Mouse (Mus musculus) limb, embryonic 11.5 days (tissue): ENCODE measurements around the gene Osbpl11. TPM values are rescaled to one million over a fixed set of nuclear protein-coding genes. Genes with fewer than 3 reads are reported as not detected.
"Not testable (repeated sequence)": the region's sequence is repeated elsewhere in the genome, so short reads cannot be mapped to it uniquely, and the experiment has no call there.

Experiments
- ATAC-seq: fragments of 200-750 bp; cut with Nextera tagmentation; 2 replicates; pipeline ENCODE4 v1.8.0; 2017; ENCODE audit warnings: low read depth; ENCODE audit not compliant: insufficient number of reproducible peaks, low FRiP score, low TSS enrichment
- DNase-seq: peaks from one replicate; pipeline ENCODE4 v3.0.0-alpha.2; 2015; ENCODE audit warnings: low spot score
- H3K27ac ChIP-seq: fragments of 300-500 bp; sonication (generic); replicated peaks from 2 replicates; pipeline ENCODE4 v1.5.1; 2014; ENCODE audit warnings: low read depth, mild to moderate bottlenecking, low read length
- H3K27me3 ChIP-seq: fragments of 300-500 bp; sonication (generic); 2 replicates; pipeline ENCODE4 v1.6.1; 2014; ENCODE audit warnings: mild to moderate bottlenecking, low read length, mixed read lengths; ENCODE audit not compliant: control insufficient read depth, insufficient read depth
- H3K36me3 ChIP-seq: fragments of 300-500 bp; sonication (generic); 2 replicates; pipeline ENCODE4 v1.6.1; 2014; ENCODE audit warnings: mild to moderate bottlenecking, low read length, moderate library complexity, mixed read lengths; ENCODE audit not compliant: control insufficient read depth, insufficient read depth
- H3K4me1 ChIP-seq: fragments of 300-500 bp; sonication (generic); 2 replicates; pipeline ENCODE4 v1.6.1; 2014; ENCODE audit warnings: low read length, mixed read lengths; ENCODE audit not compliant: control insufficient read depth, insufficient read depth
- H3K4me2 ChIP-seq: fragments of 300-500 bp; sonication (generic); 2 replicates; pipeline ENCODE4 v1.6.1; 2014; ENCODE audit warnings: low read depth, mild to moderate bottlenecking, moderate library complexity; ENCODE audit not compliant: severe bottlenecking
- H3K4me3 ChIP-seq: fragments of 300-500 bp; sonication (generic); 2 replicates; pipeline ENCODE4 v1.5.1; 2014; ENCODE audit warnings: low read depth, low read length
- H3K9ac ChIP-seq: fragments of 300-500 bp; sonication (generic); 2 replicates; pipeline ENCODE4 v1.6.1; 2014; ENCODE audit warnings: mild to moderate bottlenecking, low read length
- H3K9me3 ChIP-seq: fragments of 300-500 bp; sonication (generic); 2 replicates; pipeline ENCODE4 v1.6.1; 2016; ENCODE audit warnings: low read length; ENCODE audit not compliant: control insufficient read depth
- WGBS: fragments of 180-500 bp; shearing (Covaris S2); extraction: QIAGEN DNeasy Blood & Tissue Kit; methylation state at CpG from one replicate; pipeline ENCODE4 v1.1.7; 2014; 5-methylcytosine and 5-hydroxymethylcytosine counted together
- polyA plus RNA-seq: library from polyadenylated mRNA; unstranded; fragments of >200 nt; fragmentation: Nextera tagmentation; extraction: Ambion mirVana; gene quantifications from 2 replicates; pipeline ENCODE4 v1.2.1, GENCODE M21; 2014

Osbpl11 gene
- polyA plus RNA-seq: 23.3 and 26.2 TPM in 2 replicates

DNA sequence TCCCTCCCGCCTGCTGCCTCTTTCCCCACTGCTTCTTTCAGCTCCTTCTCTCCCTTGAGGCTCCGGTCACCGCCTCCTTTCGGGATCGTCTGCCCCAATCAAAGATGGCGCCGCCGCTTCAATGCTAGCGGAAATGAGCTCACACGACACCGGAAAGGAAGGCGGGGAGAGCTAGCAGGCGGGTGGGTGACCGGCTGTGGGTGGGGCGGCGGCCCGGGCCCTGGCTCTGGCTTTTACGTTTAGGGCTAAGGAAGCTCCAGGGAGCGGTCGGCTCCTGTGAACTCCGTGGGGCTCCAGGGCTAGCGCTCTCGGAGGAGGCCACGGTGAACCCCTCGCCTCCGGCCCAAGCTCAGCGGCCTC lies at the start of gene Osbpl11:
Gene Osbpl11 (plus strand): TSS at position 171 of the 360 bp plus-strand sequence.
- H3K9ac ChIP-seq: peak within 1 kb of the TSS; percentile 83
- H3K4me1 ChIP-seq: peaks cover 10% of the 10 kb centered on the region
- H3K4me2 ChIP-seq: peak within 1 kb of the TSS; percentile 70
- peak within 1 kb of the TSS; percentile 86 for H3K4me3 ChIP-seq
- peak; percentile 93 for ATAC-seq
- H3K36me3 ChIP-seq: no peaks in the 10 kb centered on the region
- no peaks in the 10 kb centered on the region for H3K9me3 ChIP-seq
- 0% methylated on average over 27 of the region's 27 CpGs for WGBS
- H3K27me3 ChIP-seq: no peaks in the 10 kb centered on the region
- DNase-seq: peak; percentile 97
- peak within 1 kb of the TSS; percentile 63 for H3K27ac ChIP-seq

DNA sequence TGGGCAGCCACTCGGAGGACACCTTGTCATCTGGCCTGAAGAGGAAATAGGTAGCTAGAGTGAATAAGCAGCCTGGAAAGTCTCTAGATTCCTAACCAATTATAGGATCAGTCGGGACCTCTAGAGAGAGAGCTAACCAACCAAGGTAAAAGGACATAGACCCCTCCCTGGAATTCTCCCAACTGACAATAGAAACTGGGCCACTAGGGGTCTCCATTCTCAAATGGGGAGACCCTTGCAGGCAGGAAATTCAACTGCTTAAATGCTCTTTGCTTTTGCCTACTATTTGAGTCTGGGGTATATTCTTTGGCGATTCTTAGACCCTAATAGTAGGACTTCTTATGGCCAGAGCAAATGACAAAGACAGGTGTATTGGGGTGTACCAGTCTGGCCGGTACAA lies 49.7 kb upstream of the Osbpl11 start:
- DNase-seq: no peak
- no peaks in the 10 kb centered on the region for H3K9me3 ChIP-seq
- no peak overlapping the region for H3K9ac ChIP-seq
- H3K4me1 ChIP-seq: no peaks in the 10 kb centered on the region
- ATAC-seq: no peak
- no peak overlapping the region for H3K27ac ChIP-seq
- no peaks in the 10 kb centered on the region for H3K27me3 ChIP-seq
- H3K36me3 ChIP-seq: no peaks in the 10 kb centered on the region
- WGBS: 66% methylated on average over 4 of the region's 4 CpGs
- H3K4me3 ChIP-seq: no peak overlapping the region
- no peak overlapping the region for H3K4me2 ChIP-seq

DNA sequence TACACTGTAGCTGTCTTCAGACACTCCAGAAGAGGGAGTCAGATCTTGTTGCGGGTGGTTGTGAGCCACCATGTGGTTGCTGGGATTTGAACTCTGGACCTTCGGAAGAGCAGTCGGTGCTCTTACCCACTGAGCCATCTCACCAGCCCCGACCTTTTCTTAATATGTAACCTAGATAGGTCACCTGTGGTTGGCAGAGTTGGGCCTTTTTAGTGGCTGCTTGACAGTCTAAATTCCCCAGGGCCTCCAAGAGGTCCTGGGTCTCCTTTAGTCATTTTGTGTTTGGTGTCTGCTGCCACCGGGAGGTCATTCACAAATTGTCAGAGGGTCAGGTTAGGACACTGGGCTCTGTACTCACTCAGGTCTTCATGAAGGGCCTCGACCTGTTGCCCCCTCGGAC lies 45.8 kb upstream of the Osbpl11 start:
- H3K27ac ChIP-seq, H3K9ac ChIP-seq, H3K27me3 ChIP-seq, H3K4me1 ChIP-seq, ATAC-seq, H3K36me3 ChIP-seq, DNase-seq, H3K4me3 ChIP-seq, H3K9me3 ChIP-seq, H3K4me2 ChIP-seq: not testable (repeated sequence)
- 88% methylated on average over 6 of the region's 7 CpGs for WGBS

- 61% methylated on average over 3 of the region's 3 CpGs for WGBS
- Histone ChIP-seq H3K27ac (no peak overlapping the region), H3K36me3 (no peaks in the 10 kb centered on the region), H3K9me3 (no peaks in the 10 kb centered on the region), H3K4me2 (no peak overlapping the region), H3K27me3 (no peaks in the 10 kb centered on the region), H3K9ac (no peak overlapping the region), H3K4me1 (no peaks in the 10 kb centered on the region), H3K4me3 (no peak overlapping the region)
- ATAC-seq (no peak), DNase-seq (no peak)
Observed at GRCm38 (mm10) chr16:33141758-33142280, 43.1 kb upstream of the Osbpl11 start.

DNA sequence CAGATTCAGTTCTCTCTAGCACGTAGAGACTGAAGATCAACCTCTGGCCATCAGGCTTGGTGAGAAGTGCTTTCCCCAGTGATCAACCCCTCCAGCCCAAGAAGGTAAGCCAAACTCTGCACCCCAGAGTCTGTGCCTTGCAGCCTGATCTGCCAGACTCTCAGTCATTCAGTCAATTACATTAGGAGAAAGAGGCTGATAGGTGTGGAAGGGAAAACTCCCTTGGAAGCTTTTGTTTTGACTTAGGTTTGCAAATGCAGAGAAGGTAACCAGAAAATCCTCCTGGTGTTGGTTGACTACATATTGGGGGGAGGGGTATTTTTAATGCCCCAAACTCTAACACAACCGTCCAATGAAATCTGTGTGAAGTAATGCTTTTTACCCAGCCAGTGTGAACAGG lies 41.4 kb upstream of the Osbpl11 start:
- DNase-seq: no peak

GRCm38 (mm10) chr16:33146185-33146584 lies 38.7 kb upstream of the Osbpl11 start:
- DNase-seq (no peak), ATAC-seq (no peak)
- no peak overlapping the region for H3K27ac ChIP-seq
- H3K9me3 ChIP-seq: no peaks in the 10 kb centered on the region
- no peak overlapping the region for H3K9ac ChIP-seq
- no peak overlapping the region for H3K4me2 ChIP-seq
- no peak overlapping the region for H3K4me3 ChIP-seq
- H3K36me3 ChIP-seq: no peaks in the 10 kb centered on the region
- 94% methylated on average over 3 of the region's 3 CpGs for WGBS
- H3K27me3 ChIP-seq: no peaks in the 10 kb centered on the region
- no peaks in the 10 kb centered on the region for H3K4me1 ChIP-seq

More for the DNA sequence above, 41.4 kb upstream of the Osbpl11 start:
- Histone ChIP-seq H3K9ac (no peak overlapping the region), H3K27ac (no peak overlapping the region), H3K9me3 (no peaks in the 10 kb centered on the region), H3K4me1 (no peaks in the 10 kb centered on the region), H3K27me3 (no peaks in the 10 kb centered on the region), H3K4me3 (no peak overlapping the region), H3K36me3 (no peaks in the 10 kb centered on the region), H3K4me2 (no peak overlapping the region)
- 78% methylated on average over 2 of the region's 2 CpGs for WGBS
- ATAC-seq: no peak

DNA sequence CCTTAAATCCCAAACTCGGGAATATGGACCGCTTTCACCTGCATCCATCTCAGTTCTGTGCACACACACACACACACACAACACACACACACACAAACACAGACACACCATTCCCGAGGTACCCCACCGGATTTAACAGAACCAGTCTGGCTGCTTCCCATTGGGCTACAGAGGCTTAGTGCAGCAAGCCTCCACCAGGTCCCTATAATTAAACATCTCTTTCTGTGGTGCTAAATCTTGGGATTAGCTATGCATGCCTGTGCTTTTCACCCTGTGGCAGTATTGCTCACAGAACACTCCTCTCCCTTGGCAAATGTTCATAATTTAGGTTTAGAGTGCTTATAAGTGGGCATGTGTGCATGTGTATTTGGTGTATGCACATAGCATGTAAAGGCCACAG lies 36.7 kb upstream of the Osbpl11 start:
- 90% methylated on average over 4 of the region's 4 CpGs for WGBS
- no peak for ATAC-seq

GRCm38 (mm10) chr16:33150875-33151274 lies 34.0 kb upstream of the Osbpl11 start:
- H3K27me3 ChIP-seq, H3K4me3 ChIP-seq, H3K9me3 ChIP-seq, H3K4me2 ChIP-seq, DNase-seq, H3K4me1 ChIP-seq, H3K36me3 ChIP-seq, H3K9ac ChIP-seq, ATAC-seq, H3K27ac ChIP-seq: not testable (repeated sequence)
- WGBS: 75% methylated on average over 9 of the region's 9 CpGs

More for the DNA sequence above, 36.7 kb upstream of the Osbpl11 start:
- no peak overlapping the region for H3K4me3 ChIP-seq
- H3K36me3 ChIP-seq: no peaks in the 10 kb centered on the region
- no peaks in the 10 kb centered on the region for H3K9me3 ChIP-seq
- no peaks in the 10 kb centered on the region for H3K4me1 ChIP-seq
- H3K27me3 ChIP-seq: no peaks in the 10 kb centered on the region
- H3K4me2 ChIP-seq: no peak overlapping the region
- DNase-seq: no peak
- H3K27ac ChIP-seq: no peak overlapping the region
- H3K9ac ChIP-seq: no peak overlapping the region

DNA sequence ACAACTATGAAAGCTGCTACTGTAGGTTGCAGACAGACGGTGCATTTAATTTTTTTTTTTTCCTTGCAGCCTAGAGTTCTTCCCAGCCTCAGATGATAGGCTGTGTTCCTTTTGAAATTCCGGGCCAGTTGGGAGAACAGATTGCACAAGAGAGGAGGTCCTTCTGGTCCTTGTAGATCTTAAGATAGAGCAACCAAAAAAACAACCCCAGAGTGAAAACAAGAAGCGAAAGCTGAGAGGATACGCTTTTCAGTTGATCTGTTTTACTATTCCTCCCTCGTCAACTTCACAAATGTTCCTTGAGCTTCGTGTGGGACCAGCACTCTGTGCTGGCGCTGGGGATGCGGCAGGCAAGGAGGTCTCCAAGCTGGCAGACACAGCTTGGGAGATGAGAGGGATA lies 33.3 kb upstream of the Osbpl11 start:
- DNase-seq (no peak), ATAC-seq (no peak)
- Histone ChIP-seq H3K27me3 (no peaks in the 10 kb centered on the region), H3K4me2 (no peak overlapping the region), H3K36me3 (no peaks in the 10 kb centered on the region), H3K4me3 (no peak overlapping the region), H3K9ac (no peak overlapping the region), H3K9me3 (no peaks in the 10 kb centered on the region), H3K27ac (no peak overlapping the region), H3K4me1 (no peaks in the 10 kb centered on the region)
- 77% methylated on average over 8 of the region's 8 CpGs for WGBS
